Mouse (Mus musculus): ENCODE data around the gene Arpp21. TPM values are rescaled to one million over a fixed set of nuclear protein-coding genes. Genes with fewer than 3 reads are reported as not detected.

Gene Arpp21
- polyA plus RNA-seq, 1 experiment: 36.1 TPM

DNA sequence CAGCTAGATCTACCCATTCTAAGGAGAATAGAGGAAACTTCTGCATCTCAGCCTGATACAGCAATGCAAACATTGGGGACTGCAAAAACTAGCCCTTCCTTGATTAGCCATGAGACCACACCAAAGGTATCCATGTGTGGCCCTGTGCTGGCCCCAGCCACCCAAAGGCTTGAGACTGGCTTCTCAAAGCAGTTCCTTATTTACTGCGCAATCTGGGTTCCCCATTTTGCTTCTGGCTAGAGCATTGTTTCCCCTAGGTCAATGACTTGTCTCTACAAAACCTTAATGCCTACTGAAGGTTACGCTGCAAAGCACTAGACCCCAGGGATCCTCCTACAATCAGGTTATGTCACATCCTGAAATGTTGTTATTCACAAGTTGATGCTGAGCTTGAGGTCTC lies 156.8 kb downstream of the Arpp21 start:
- Histone ChIP-seq H3K36me3 (ENCODE audit: control insufficient read depth, insufficient read depth) (no peaks in the 10 kb centered on the region), H3K27me3 (ENCODE audit: control insufficient read depth, insufficient read depth, insufficient read length) (no peaks in the 10 kb centered on the region), H3K79me2 (ENCODE audit: control insufficient read depth, insufficient read depth) (no peaks in the 10 kb centered on the region), H3K4me3 (no peak overlapping the region), H3K4me2 (ENCODE audit: low read depth) (no peak overlapping the region), H3ac (ENCODE audit: control insufficient read depth, insufficient read length) (no peak overlapping the region)
- TF ChIP-seq MYOD1 (IDR thresholded peaks at IDR 0.05; ENCODE audit: control insufficient read depth in 1 of 3, insufficient read length in 2 of 3, low read depth in 2 of 3): no peak
- no peak for TF ChIP-seq REST (IDR thresholded peaks at IDR 0.05; ENCODE audit: insufficient read depth, insufficient read length)
- TF ChIP-seq POLR2A (IDR thresholded peaks at IDR 0.05; ENCODE audit: insufficient read length, low read depth): no peak
- TF ChIP-seq MYOG (IDR thresholded peaks at IDR 0.05; ENCODE audit: control insufficient read depth in 1 of 3, insufficient read depth in 1 of 3, insufficient read length in 2 of 3, low read depth in 2 of 3): no peak
- no peak for TF ChIP-seq USF1 (IDR thresholded peaks at IDR 0.05; ENCODE audit: low read depth)
- TF ChIP-seq E2F4 (IDR thresholded peaks at IDR 0.05; ENCODE audit: insufficient read depth): no peak
- TF ChIP-seq CEBPB (IDR thresholded peaks at IDR 0.05; ENCODE audit: insufficient read depth, poor library complexity, severe bottlenecking): no peak
- TF ChIP-seq TCF12 (IDR thresholded peaks at IDR 0.05; ENCODE audit: insufficient read depth, poor library complexity, severe bottlenecking): no peak
- TF ChIP-seq MAX (IDR thresholded peaks at IDR 0.05; ENCODE audit: low read depth): no peak
- no peak for TF ChIP-seq TCF3 (IDR thresholded peaks at IDR 0.05; ENCODE audit: insufficient read length, low read depth)
- no peak for TF ChIP-seq POLR2AphosphoS2 (IDR thresholded peaks at IDR 0.05; ENCODE audit: insufficient read length, low read depth)
- no peak for TF ChIP-seq SRF (IDR thresholded peaks at IDR 0.05; ENCODE audit: control insufficient read depth, insufficient read length, low read depth)

DNA sequence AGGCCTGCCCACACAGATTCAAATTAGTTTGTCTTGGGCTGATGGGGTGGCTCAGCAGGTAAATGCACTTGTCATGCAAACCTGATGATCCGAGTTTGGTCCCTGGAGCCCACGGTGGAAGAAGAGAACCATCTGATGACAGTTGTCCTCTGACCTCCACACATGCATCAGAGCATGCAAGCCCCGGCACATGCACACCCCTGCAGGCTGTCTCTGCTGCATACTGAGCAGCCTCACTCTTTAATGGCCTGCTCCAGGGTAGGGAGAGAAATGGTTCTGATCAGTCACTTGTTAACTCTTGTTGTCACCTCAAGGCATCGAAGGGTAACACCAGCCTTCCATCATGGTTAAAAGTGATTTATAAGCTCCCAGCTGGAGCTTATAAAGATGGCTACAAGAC lies 157.3 kb downstream of the Arpp21 start:
- Histone ChIP-seq H3K36me3 (ENCODE audit: control insufficient read depth, insufficient read depth) (no peaks in the 10 kb centered on the region), H3ac (ENCODE audit: control insufficient read depth, insufficient read length) (no peak overlapping the region), H3K79me2 (ENCODE audit: control insufficient read depth, insufficient read depth) (no peaks in the 10 kb centered on the region), H3K4me3 (no peak overlapping the region), H3K4me2 (ENCODE audit: low read depth) (no peak overlapping the region), H3K27me3 (ENCODE audit: control insufficient read depth, insufficient read depth, insufficient read length) (no peaks in the 10 kb centered on the region)
- TF ChIP-seq REST (IDR thresholded peaks at IDR 0.05; ENCODE audit: insufficient read depth, insufficient read length) (no peak), TCF3 (IDR thresholded peaks at IDR 0.05; ENCODE audit: insufficient read length, low read depth) (no peak), MYOD1 (IDR thresholded peaks at IDR 0.05; ENCODE audit: control insufficient read depth in 1 of 3, insufficient read length in 2 of 3, low read depth in 2 of 3) (no peak), SRF (IDR thresholded peaks at IDR 0.05; ENCODE audit: control insufficient read depth, insufficient read length, low read depth) (no peak), TCF12 (IDR thresholded peaks at IDR 0.05; ENCODE audit: insufficient read depth, poor library complexity, severe bottlenecking) (no peak), POLR2A (IDR thresholded peaks at IDR 0.05; ENCODE audit: insufficient read length, low read depth) (no peak), CEBPB (IDR thresholded peaks at IDR 0.05; ENCODE audit: insufficient read depth, poor library complexity, severe bottlenecking) (no peak), MAX (IDR thresholded peaks at IDR 0.05; ENCODE audit: low read depth) (no peak), MYOG (IDR thresholded peaks at IDR 0.05; ENCODE audit: control insufficient read depth in 1 of 3, insufficient read depth in 1 of 3, insufficient read length in 2 of 3, low read depth in 2 of 3) (no peak), E2F4 (IDR thresholded peaks at IDR 0.05; ENCODE audit: insufficient read depth) (no peak), USF1 (IDR thresholded peaks at IDR 0.05; ENCODE audit: low read depth) (no peak)

DNA sequence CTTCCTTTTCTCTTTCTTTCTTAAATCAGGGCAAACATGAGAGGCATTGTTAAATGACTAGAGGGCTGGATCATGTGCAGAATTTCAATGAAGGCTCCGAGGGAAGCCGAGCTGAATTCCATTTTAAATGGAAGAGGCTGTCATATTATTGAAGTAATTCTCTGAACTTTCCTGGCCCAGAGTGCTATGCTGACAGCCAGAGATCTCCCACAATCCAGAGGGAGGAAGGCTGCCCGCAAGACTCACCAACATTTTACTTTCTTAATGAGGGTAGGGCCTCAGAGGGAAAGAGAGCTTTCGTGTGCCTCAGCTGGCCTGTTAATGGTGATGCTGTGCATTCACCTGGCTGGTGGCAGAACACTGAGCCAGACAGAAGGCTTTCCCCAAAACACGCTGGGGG lies 160.5 kb downstream of the Arpp21 start:
- Histone ChIP-seq H3K4me3 (no peak overlapping the region), H3K36me3 (ENCODE audit: control insufficient read depth, insufficient read depth) (no peaks in the 10 kb centered on the region), H3ac (ENCODE audit: control insufficient read depth, insufficient read length) (no peak overlapping the region), H3K4me2 (ENCODE audit: low read depth) (peak overlapping the region; percentile 9), H3K79me2 (ENCODE audit: control insufficient read depth, insufficient read depth) (no peaks in the 10 kb centered on the region), H3K27me3 (ENCODE audit: control insufficient read depth, insufficient read depth, insufficient read length) (no peaks in the 10 kb centered on the region)
- TF ChIP-seq USF1 (IDR thresholded peaks at IDR 0.05; ENCODE audit: low read depth): no peak
- TF ChIP-seq SRF (IDR thresholded peaks at IDR 0.05; ENCODE audit: control insufficient read depth, insufficient read length, low read depth): no peak
- TF ChIP-seq REST (IDR thresholded peaks at IDR 0.05; ENCODE audit: insufficient read depth, insufficient read length): no peak
- TF ChIP-seq CEBPB (IDR thresholded peaks at IDR 0.05; ENCODE audit: insufficient read depth, poor library complexity, severe bottlenecking): no peak
- TF ChIP-seq MAX (IDR thresholded peaks at IDR 0.05; ENCODE audit: low read depth): no peak
- no peak for TF ChIP-seq MYOD1 (IDR thresholded peaks at IDR 0.05; ENCODE audit: control insufficient read depth in 1 of 3, insufficient read length in 2 of 3, low read depth in 2 of 3)
- TF ChIP-seq MYOG (IDR thresholded peaks at IDR 0.05; ENCODE audit: control insufficient read depth in 1 of 3, insufficient read depth in 1 of 3, insufficient read length in 2 of 3, low read depth in 2 of 3): no peak
- TF ChIP-seq TCF12 (IDR thresholded peaks at IDR 0.05; ENCODE audit: insufficient read depth, poor library complexity, severe bottlenecking): no peak
- no peak for TF ChIP-seq TCF3 (IDR thresholded peaks at IDR 0.05; ENCODE audit: insufficient read length, low read depth)
- TF ChIP-seq POLR2A (IDR thresholded peaks at IDR 0.05; ENCODE audit: insufficient read length, low read depth): no peak

DNA sequence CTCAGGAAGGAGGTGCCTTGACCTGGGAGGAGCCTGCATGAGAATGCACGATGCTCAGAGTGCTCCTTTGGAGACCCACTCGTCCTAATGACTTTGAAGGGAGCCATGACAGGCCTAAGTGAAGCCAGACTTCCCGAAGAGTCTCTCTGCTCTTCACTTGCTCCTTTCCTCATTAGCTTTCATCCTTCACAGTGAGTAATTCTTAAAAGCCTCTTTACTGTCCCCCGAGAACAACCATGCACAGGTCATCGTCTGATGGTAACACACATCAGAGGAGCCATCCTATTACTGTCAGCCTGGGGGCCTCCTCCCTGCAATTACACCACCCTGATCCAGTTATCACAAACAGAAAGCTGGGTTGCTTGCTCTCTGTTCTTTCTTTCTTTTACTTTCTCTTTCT lies 160.9 kb downstream of the Arpp21 start:
- peak overlapping the region; percentile 18 for H3K4me2 ChIP-seq (ENCODE audit: low read depth)
- H3K27me3 ChIP-seq (ENCODE audit: control insufficient read depth, insufficient read depth, insufficient read length): no peaks in the 10 kb centered on the region
- H3K79me2 ChIP-seq (ENCODE audit: control insufficient read depth, insufficient read depth): no peaks in the 10 kb centered on the region
- no peak for TF ChIP-seq TCF12 (IDR thresholded peaks at IDR 0.05; ENCODE audit: insufficient read depth, poor library complexity, severe bottlenecking)
- TF ChIP-seq E2F4 (IDR thresholded peaks at IDR 0.05; ENCODE audit: insufficient read depth): no peak
- no peak for TF ChIP-seq MYOD1 (IDR thresholded peaks at IDR 0.05; ENCODE audit: control insufficient read depth in 1 of 3, insufficient read length in 2 of 3, low read depth in 2 of 3)
- no peak for TF ChIP-seq MYOG (IDR thresholded peaks at IDR 0.05; ENCODE audit: control insufficient read depth in 1 of 3, insufficient read depth in 1 of 3, insufficient read length in 2 of 3, low read depth in 2 of 3)
- TF ChIP-seq CEBPB (IDR thresholded peaks at IDR 0.05; ENCODE audit: insufficient read depth, poor library complexity, severe bottlenecking): no peak
- TF ChIP-seq SRF (IDR thresholded peaks at IDR 0.05; ENCODE audit: control insufficient read depth, insufficient read length, low read depth): no peak
- H3K4me3 ChIP-seq: no peak overlapping the region
- no peaks in the 10 kb centered on the region for H3K36me3 ChIP-seq (ENCODE audit: control insufficient read depth, insufficient read depth)
- no peak overlapping the region for H3ac ChIP-seq (ENCODE audit: control insufficient read depth, insufficient read length)

DNA sequence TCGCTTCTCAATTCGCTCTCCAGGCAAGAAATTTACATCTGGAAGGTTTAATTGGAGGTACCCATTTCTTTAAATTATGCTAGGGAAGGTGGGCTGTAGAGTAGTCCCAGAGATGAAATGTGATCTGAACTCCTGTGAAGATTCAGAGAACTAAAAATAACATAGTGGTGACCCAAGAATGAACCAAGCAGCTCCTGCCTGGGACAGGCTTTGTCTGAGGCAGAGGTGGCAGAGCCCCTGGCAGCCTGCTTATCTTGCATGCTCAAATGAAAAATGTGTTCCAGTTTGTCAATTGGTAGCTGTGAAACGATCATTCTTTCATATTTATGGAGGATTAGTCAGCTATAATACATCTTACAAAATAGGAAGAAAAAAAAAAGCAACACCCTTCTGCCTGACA lies 164.4 kb downstream of the Arpp21 start:
- Histone ChIP-seq H3K79me2 (ENCODE audit: control insufficient read depth, insufficient read depth) (no peaks in the 10 kb centered on the region), H3K4me2 (ENCODE audit: low read depth) (peak overlapping the region; percentile 43), H3ac (ENCODE audit: control insufficient read depth, insufficient read length) (no peak overlapping the region), H3K27me3 (ENCODE audit: control insufficient read depth, insufficient read depth, insufficient read length) (no peaks in the 10 kb centered on the region), H3K36me3 (ENCODE audit: control insufficient read depth, insufficient read depth) (no peaks in the 10 kb centered on the region), H3K4me3 (no peak overlapping the region)
- TF ChIP-seq MYOD1 (IDR thresholded peaks at IDR 0.05; ENCODE audit: control insufficient read depth in 1 of 3, insufficient read length in 2 of 3, low read depth in 2 of 3) (no peak), TCF3 (IDR thresholded peaks at IDR 0.05; ENCODE audit: insufficient read length, low read depth) (no peak), TCF12 (IDR thresholded peaks at IDR 0.05; ENCODE audit: insufficient read depth, poor library complexity, severe bottlenecking) (no peak), USF1 (IDR thresholded peaks at IDR 0.05; ENCODE audit: low read depth) (no peak), MAX (IDR thresholded peaks at IDR 0.05; ENCODE audit: low read depth) (no peak), POLR2AphosphoS2 (IDR thresholded peaks at IDR 0.05; ENCODE audit: insufficient read length, low read depth) (no peak)
